Mouse (Mus musculus) myocyte (in vitro differentiated cells): Measurements from ENCODE around the gene Cacna1e.

Source experiments
- CEBPB ChIP-seq: IDR thresholded peaks from 2 replicates; pipeline ENCODE4 v1.6.1; 2011; ENCODE audit warnings: mild to moderate bottlenecking, moderate library complexity; ENCODE audit not compliant: poor library complexity, insufficient read depth, severe bottlenecking
- E2F4 ChIP-seq: IDR thresholded peaks from one replicate; pipeline ENCODE4 v1.6.1; 2011; ENCODE audit warnings: mild to moderate bottlenecking, control low read depth, moderate library complexity; ENCODE audit not compliant: insufficient read depth
- MAX ChIP-seq: IDR thresholded peaks from one replicate; pipeline ENCODE4 v1.6.1; 2011; ENCODE audit warnings: low read depth, mild to moderate bottlenecking, control low read depth
- POLR2A ChIP-seq: IDR thresholded peaks from one replicate; pipeline ENCODE4 v1.6.1; 2011; ENCODE audit warnings: low read depth, mild to moderate bottlenecking, control low read depth, moderate library complexity; ENCODE audit not compliant: insufficient read length
- TCF3 ChIP-seq: IDR thresholded peaks from one replicate; pipeline ENCODE4 v1.6.1; 2011; ENCODE audit warnings: low read depth, control low read depth; ENCODE audit not compliant: insufficient read length
- USF1 ChIP-seq: IDR thresholded peaks from one replicate; pipeline ENCODE4 v1.6.1; 2011; ENCODE audit warnings: low read depth, mild to moderate bottlenecking, control low read depth, moderate library complexity

DNA sequence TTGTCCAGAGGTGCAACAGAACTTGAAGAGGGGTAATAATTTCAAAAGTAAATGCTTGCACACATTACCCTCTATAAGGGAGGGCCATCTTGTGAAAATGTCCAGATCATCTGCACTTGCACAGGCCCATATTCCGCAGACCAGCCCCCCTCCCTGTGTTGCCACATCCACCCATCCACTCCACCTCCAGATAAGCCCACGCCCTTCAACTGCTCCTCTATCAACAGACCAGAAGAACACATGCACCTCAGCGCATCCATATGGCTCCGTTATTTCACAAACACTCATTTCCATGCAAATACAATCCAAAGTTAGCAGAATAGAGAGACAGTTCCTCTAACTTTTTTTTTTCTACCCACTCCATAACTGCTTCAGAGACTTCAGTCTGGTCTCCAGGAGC is 171.6 kb downstream of the Cacna1e start:
- TF ChIP-seq POLR2A (no peak), MAX (no peak), TCF3 (no peak), CEBPB (no peak), E2F4 (no peak), USF1 (no peak)
